Mouse (Mus musculus): ENCODE results near the gene Pdlim7. TPM values are rescaled to one million over a fixed set of nuclear protein-coding genes. Genes with fewer than 3 reads are reported as not detected.
A peak's percentile ranks its signal among the peaks of the same experiment; 100 is the strongest.

The Pdlim7 gene
- polyA plus RNA-seq, 1 experiment = 80.5 TPM

DNA sequence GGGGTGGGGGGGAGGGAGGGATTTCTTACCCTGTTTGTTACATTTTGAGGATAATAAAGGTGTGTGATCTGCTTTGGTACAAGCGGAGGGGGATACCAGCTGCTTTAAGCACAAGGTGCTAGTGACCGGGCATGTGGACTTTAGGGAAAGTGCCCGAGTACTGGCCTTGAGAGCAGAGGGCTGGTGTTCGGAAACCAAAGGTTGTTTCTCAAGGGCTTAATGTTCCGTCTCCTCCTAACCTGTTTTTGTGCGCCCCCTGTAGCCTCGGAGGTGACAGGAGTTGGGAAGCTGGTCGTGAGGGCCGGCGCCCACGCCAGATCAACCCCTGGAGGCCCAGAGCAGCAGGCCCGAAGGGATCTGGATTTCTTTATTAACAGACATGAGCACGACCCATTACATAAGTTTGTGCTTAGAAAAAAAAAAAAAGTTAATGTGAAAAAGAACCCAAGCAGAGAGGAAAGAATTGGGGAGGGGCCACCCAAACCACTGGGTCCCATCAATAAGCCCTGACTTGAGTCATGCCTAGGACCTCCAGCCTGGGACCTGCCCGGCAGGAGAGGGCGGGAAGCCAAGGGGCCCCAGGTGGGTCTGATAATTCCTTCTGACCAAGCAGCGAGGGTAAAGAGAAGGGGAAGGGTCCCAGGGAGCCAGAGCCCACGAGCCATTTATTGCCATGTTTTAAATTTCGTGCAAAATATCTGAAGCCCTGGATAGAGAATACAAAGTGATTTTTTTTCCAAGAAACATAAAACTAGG lies 40.2 kb downstream of the Pdlim7 start:
- no peak for DNase-seq
- TF ChIP-seq POLR2A (IDR thresholded peaks at IDR 0.05; ENCODE audit: borderline replicate concordance, extremely low read depth, low read depth, low read length) = no peak
- TF ChIP-seq CTCF (IDR thresholded peaks at IDR 0.05; ENCODE audit: insufficient read depth, low read length) = no peak
- Histone ChIP-seq H3K4me1 (ENCODE audit: control insufficient read depth, insufficient read depth, low read length) (peaks cover 5% of the 10 kb centered on the region; the same call in 1 of the 2 replicates), H3K4me3 (replicated peaks; ENCODE audit: extremely low read depth, low read depth, low read length) (peak overlapping the region; percentile 17)
- 54% methylated on average over 18 of the region's 18 CpGs for WGBS

DNA sequence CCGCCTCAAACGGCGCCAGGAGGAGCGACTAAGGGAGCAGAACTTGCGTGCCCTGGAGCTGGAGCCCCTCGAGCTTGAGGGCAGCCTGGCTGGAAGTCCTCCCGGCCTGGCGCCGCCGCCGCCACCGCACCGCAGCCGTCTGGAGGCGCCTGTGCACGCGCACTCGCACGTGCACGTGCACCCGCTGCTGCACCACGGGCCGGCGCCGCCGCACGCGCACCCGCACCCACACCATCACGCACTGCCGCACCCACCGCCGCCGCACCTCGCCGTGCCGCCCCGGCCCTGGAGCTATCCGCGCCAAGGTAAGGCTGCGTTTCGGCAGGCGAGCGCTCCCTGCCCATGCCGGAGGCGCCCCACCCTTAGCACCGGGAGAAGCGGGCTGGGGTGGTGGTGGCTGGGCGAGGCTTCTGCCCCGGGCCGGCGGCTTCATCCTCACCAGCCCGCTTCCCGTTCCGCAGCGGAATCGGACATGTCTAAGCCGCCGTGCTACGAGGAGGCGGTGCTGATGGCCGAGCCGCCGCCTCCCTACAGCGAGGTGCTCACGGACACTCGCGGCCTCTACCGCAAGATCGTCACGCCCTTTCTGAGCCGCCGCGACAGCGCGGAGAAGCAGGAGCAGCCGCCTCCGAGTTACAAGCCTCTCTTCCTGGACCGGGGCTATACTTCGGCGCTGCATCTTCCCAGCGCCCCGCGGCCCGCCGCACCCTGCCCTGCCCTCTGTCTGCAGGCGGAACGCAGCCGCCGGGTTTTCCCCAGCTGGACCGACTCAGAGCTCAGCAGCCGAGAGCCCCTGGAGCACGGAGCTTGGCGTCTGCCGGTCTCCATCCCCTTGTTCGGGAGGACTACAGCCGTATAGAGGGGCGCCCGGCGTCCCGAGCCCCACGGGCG lies 41.1 kb downstream of the Pdlim7 start:
- 1% methylated on average over 102 of the region's 103 CpGs for WGBS
- DNase-seq = peak; percentile 51

DNA sequence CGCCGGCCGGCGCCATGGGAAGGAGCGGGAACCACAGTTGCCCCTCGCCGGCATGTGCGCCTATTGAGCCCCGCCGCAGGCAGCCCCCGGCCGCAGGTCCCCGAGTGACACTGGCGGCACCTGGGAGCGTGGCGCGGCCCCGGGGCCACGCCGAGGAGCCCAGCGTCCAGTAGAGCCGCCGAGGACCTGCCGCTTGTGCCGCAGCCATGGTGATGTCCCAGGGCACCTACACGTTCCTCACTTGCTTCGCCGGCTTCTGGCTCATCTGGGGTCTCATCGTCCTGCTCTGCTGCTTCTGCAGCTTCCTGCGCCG lies 41.7 kb downstream of the Pdlim7 start:
- TF ChIP-seq POLR2A (IDR thresholded peaks at IDR 0.05; ENCODE audit: borderline replicate concordance, extremely low read depth, low read depth, low read length) (no peak), CTCF (IDR thresholded peaks at IDR 0.05; ENCODE audit: insufficient read depth, low read length) (no peak)
- peak overlapping the region; percentile 69 for H3K4me3 ChIP-seq (replicated peaks; ENCODE audit: extremely low read depth, low read depth, low read length)
- peaks cover 5% of the 10 kb centered on the region; the same call in 1 of the 2 replicates for H3K4me1 ChIP-seq (ENCODE audit: control insufficient read depth, insufficient read depth, low read length)
- DNase-seq = no peak
- under 1% methylated on average over 31 of the region's 31 CpGs for WGBS

More for the DNA sequence above, 41.1 kb downstream of the Pdlim7 start:
- Histone ChIP-seq H3K4me3 (replicated peaks; ENCODE audit: extremely low read depth, low read depth, low read length) (peak overlapping the region; percentile 69), H3K4me1 (ENCODE audit: control insufficient read depth, insufficient read depth, low read length) (peaks cover 5% of the 10 kb centered on the region; the same call in 1 of the 2 replicates)
- TF ChIP-seq POLR2A (IDR thresholded peaks at IDR 0.05; ENCODE audit: borderline replicate concordance, extremely low read depth, low read depth, low read length) (no peak), CTCF (IDR thresholded peaks at IDR 0.05; ENCODE audit: insufficient read depth, low read length) (no peak)

DNA sequence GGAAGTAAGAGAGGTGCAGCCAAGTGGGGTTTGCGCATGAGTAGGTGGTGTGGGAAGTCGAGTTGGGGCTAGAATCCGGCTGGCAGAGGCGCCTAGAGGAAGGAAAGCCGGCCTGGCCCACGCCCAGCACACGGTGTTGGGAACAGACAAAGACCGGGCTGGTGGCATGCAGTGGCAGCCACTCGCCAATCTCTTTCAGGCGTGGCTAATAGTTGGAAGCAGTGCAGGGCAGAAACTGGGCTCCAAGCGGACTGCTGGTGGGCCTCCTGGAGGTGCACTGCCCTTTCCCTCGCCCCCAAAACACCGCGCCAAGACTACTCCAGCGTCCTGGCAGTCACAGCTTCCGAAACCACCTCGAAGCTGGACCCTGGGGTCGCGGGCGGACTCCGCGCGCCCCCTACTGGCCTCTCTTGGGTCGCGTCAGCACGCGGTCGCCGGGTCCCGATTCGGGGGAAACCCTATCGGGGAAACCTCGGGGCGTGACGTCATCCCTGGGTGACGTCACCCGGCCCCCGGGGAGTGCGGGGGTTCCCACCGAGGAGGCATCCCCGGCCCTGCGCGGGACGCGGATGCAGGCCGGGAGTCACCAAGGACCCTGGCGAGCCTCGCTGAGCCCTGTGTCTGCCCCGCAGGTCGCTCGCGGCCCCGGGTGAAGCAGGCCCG lies 42.2 kb downstream of the Pdlim7 start:
- Histone ChIP-seq H3K4me1 (ENCODE audit: control insufficient read depth, insufficient read depth, low read length) (peaks cover 5% of the 10 kb centered on the region; the same call in 1 of the 2 replicates), H3K4me3 (replicated peaks; ENCODE audit: extremely low read depth, low read depth, low read length) (peak overlapping the region; percentile 69)
- DNase-seq = peak; percentile 83
- WGBS = under 1% methylated on average over 54 of the region's 54 CpGs
- no peak for TF ChIP-seq POLR2A (IDR thresholded peaks at IDR 0.05; ENCODE audit: borderline replicate concordance, extremely low read depth, low read depth, low read length)
- TF ChIP-seq CTCF (IDR thresholded peaks at IDR 0.05; ENCODE audit: insufficient read depth, low read length) = peak; percentile 40

DNA sequence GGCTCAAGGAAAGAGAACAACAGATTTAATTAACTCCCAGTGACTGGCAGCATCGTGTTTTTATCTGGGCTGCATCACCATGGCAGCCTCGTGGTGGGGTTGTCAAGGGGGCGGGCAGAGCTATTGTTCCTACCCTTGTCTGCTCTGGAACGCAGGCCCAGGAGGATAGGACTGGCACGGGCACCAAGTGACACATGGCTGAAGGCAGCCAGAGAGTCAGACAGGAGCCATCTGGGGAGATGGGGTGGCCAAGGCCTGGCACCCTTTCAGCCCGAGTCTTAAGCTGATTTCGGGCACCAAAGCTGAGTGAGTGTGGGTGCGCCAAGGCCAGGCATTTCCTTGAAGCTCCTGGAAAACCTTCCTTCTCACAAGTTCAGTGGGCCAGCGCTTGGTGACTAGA lies 43.1 kb downstream of the Pdlim7 start:
- H3K4me3 ChIP-seq (replicated peaks; ENCODE audit: extremely low read depth, low read depth, low read length) = no peak overlapping the region
- 66% methylated on average over 9 of the region's 9 CpGs for WGBS
- H3K4me1 ChIP-seq (ENCODE audit: control insufficient read depth, insufficient read depth, low read length) = peaks cover 5% of the 10 kb centered on the region; the same call in 1 of the 2 replicates
- DNase-seq = no peak
- TF ChIP-seq POLR2A (IDR thresholded peaks at IDR 0.05; ENCODE audit: borderline replicate concordance, extremely low read depth, low read depth, low read length) = no peak
- no peak for TF ChIP-seq CTCF (IDR thresholded peaks at IDR 0.05; ENCODE audit: insufficient read depth, low read length)

DNA sequence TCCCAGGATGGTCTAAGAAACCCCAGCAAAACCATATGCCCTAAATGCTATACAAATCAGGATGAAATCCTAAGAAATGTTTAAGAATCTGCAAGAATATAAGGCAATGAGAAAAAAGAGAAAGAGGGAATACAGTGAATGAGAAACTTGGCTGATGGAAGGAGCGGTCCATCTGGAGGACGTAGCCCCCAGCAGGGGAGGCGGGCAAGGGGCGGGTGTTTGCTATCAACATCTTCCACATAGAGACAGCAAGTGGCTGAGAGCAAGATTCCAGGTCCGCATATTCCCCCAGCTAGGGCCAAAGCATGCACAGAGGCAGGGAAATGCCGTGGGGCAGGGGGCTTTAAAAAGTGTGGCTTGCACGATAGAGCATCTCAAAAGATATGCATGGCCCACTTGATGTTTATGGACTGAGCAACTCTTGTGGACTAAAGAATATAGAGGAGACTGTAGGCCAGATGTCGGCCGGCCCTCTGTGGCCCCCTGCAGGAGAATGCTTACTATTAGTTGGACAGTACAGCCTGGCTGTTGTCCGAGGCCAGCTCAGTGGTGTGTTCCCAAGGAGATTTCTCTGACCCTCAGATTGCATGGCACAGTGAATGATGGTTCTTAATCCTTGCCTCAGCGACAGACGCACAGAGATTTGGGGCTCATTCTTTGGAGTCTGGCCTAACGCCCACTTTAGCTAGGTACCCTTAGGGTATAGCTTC lies 44.5 kb downstream of the Pdlim7 start:
- DNase-seq = no peak
- 38% methylated on average over 13 of the region's 13 CpGs for WGBS
- TF ChIP-seq POLR2A (IDR thresholded peaks at IDR 0.05; ENCODE audit: borderline replicate concordance, extremely low read depth, low read depth, low read length) = no peak
- TF ChIP-seq CTCF (IDR thresholded peaks at IDR 0.05; ENCODE audit: insufficient read depth, low read length) = peak; percentile 37
- no peak overlapping the region for H3K4me3 ChIP-seq (replicated peaks; ENCODE audit: extremely low read depth, low read depth, low read length)
- H3K4me1 ChIP-seq (ENCODE audit: control insufficient read depth, insufficient read depth, low read length) = peaks cover 9% of the 10 kb centered on the region

DNA sequence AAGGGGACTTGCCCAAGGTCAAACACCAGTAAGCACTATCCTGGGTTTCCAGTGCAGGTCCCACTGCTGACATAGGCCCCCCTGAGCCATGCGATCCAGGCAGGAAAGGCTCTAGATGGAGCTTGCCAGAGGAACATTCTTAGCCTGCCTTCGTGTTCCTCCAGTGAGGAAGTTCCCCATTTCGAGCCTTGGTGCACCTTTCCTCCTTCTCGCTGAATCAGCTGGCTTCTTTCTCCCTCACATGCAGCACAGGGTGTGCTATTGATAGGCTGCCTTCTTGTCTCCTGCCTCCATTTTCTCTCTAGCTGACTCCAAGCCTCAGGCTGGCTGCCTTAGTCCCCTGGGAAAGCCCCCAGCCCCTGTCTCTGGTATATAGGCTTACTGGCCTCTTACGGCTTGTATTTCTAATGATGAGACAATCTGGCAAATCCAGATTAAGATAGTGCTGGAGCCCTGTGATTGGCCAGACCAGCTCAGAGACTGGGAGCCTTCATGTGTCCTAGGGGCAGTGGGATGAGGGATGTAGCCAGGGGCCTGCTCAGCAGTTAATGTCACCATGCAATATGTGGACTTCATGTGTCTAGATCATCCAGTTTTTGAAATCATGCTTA lies 47.5 kb downstream of the Pdlim7 start:
- WGBS = 57% methylated on average over 5 of the region's 5 CpGs
- Histone ChIP-seq H3K4me1 (ENCODE audit: control insufficient read depth, insufficient read depth, low read length) (peaks cover 4% of the 10 kb centered on the region), H3K4me3 (replicated peaks; ENCODE audit: extremely low read depth, low read depth, low read length) (no peak overlapping the region)
- TF ChIP-seq CTCF (IDR thresholded peaks at IDR 0.05; ENCODE audit: insufficient read depth, low read length) (no peak), POLR2A (IDR thresholded peaks at IDR 0.05; ENCODE audit: borderline replicate concordance, extremely low read depth, low read depth, low read length) (no peak)
- DNase-seq = no peak

DNA sequence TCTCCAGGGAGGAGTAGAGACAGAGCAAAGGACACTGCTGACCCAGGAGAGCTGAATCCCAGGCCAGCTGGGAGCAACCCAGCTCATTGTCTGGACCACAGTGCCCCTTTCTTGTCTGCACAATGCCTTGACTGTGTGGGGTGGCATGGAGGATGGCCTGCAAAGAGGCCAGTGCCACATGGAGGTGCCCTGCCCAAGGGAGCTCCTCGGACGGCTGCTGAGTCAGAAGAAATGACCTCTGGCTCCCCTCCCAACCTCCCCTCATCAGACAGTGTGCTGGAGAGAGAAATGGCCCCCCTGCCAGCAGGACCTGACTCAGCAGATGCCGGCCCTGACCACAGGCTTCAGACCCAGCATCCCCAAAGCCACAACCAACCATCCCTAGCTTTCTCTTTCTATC lies 48.3 kb downstream of the Pdlim7 start:
- H3K4me1 ChIP-seq (ENCODE audit: control insufficient read depth, insufficient read depth, low read length) = peaks cover 4% of the 10 kb centered on the region
- DNase-seq = no peak
- no peak overlapping the region for H3K4me3 ChIP-seq (replicated peaks; ENCODE audit: extremely low read depth, low read depth, low read length)
- no peak for TF ChIP-seq POLR2A (IDR thresholded peaks at IDR 0.05; ENCODE audit: borderline replicate concordance, extremely low read depth, low read depth, low read length)
- TF ChIP-seq CTCF (IDR thresholded peaks at IDR 0.05; ENCODE audit: insufficient read depth, low read length) = no peak
- WGBS = 32% methylated on average over 3 of the region's 3 CpGs
